33 mouse cellular contexts compared by ENCODE assay signal in genomic region chr4:125034341-125034740, GRCm38 (mm10). TPM values are rescaled to one million over a fixed set of nuclear protein-coding genes. Genes with fewer than 3 reads are reported as not detected.
DNase-seq lines count a peak whose midpoint lies in the region; ATAC-seq and TF ChIP-seq lines count a peak whose summit lies in the region.
"Had no signal": no experiment of that assay in that cellular context is flagged by ENCODE, and none has a peak within 500 bp of the region (broad histone marks: within the 10 kb centered on the region; RNA-seq: fewer than 3 reads in every experiment).

No protein-coding gene starts in this region.

- no peaks in the 10 kb centered on the region for H3K9me3 ChIP-seq in liver, embryonic 12.5 days (replicated peaks)
- no peaks in the 10 kb centered on the region for H3K9me3 ChIP-seq in liver, postnatal 0 days (ENCODE audit: low read length)
- H3K9me3 ChIP-seq: embryonic facial prominence, embryonic 15.5 days; forebrain, embryonic 10.5 days; heart, embryonic 13.5 days; hindbrain, embryonic 12.5 days; limb, embryonic 12.5 days; neural tube, embryonic 13.5 days had no signal

- H3K79me2 ChIP-seq in heart, adult 2 months (replicated peaks; ENCODE audit: control insufficient read depth, insufficient read depth, low read length): 0 out of 2 replicates have a peak, but pooled peaks cover 3% of the 10 kb centered on the region

- TF ChIP-seq POLR2A in heart, adult 2 months (IDR thresholded peaks at IDR 0.05; ENCODE audit: insufficient read depth, low read depth, low read length): no peak

- H3K27ac ChIP-seq in liver, embryonic 12.5 days: 0 out of 2 replicates have a peak overlapping the region, but pooled peaks have one; percentile 30
- no peak overlapping the region for H3K27ac ChIP-seq in liver, postnatal 0 days (ENCODE audit: low read depth)
- no peak overlapping the region for H3K27ac ChIP-seq in heart, adult 2 months
- H3K27ac ChIP-seq: embryonic facial prominence, embryonic 15.5 days; forebrain, embryonic 10.5 days; heart, embryonic 13.5 days; hindbrain, embryonic 12.5 days; kidney, postnatal 0 days; limb, embryonic 12.5 days; liver, embryonic 14.5 days; macrophage; neural tube, embryonic 13.5 days had no signal

- H3K4me2 ChIP-seq in liver, embryonic 12.5 days: no peak overlapping the region
- H3K4me2 ChIP-seq in liver, postnatal 0 days (ENCODE audit: low read depth, low read length): no peak overlapping the region
- H3K4me2 ChIP-seq: embryonic facial prominence, embryonic 15.5 days; heart, embryonic 13.5 days; hindbrain, embryonic 12.5 days; limb, embryonic 12.5 days; neural tube, embryonic 13.5 days had no signal

- no peak overlapping the region for H3K4me3 ChIP-seq in liver, embryonic 12.5 days
- no peak overlapping the region for H3K4me3 ChIP-seq in liver, postnatal 0 days (ENCODE audit: low read depth, low read length)
- no peak overlapping the region for H3K4me3 ChIP-seq in heart, adult 2 months
- H3K4me3 ChIP-seq: embryonic facial prominence, embryonic 15.5 days; forebrain, embryonic 10.5 days; heart, embryonic 13.5 days; hindbrain, embryonic 12.5 days; limb, embryonic 12.5 days; myocyte; neural tube, embryonic 13.5 days had no signal

- DNase-seq in adrenal gland, postnatal 10 days: peak; percentile 26
- DNase-seq in adrenal gland, postnatal 4 days (ENCODE audit: low spot score in 2 of 2): no peak
- no peak for DNase-seq in liver, postnatal 0 days
- peak; percentile 50 for DNase-seq in gonadal fat pad, adult 2 months (ENCODE audit: low read depth)
- peak; percentile 9 to 38 for DNase-seq in lung, postnatal 4 days
- DNase-seq in heart, adult 2 months: no peak
- no peak for DNase-seq in left cerebral cortex, adult 18-20 months (ENCODE audit: low spot score in 2 of 2)
- DNase-seq: cerebellum, adult 11 months; cerebellum, postnatal 10 days; gastrocnemius, postnatal 10 days; heart, adult 11 months; kidney, adult 18-20 months; layer of hippocampus, postnatal 36 days; right cerebral cortex, postnatal 4 days; thymus, postnatal 14 days had no signal

- intact Hi-C loops in heart, adult 2 months (cut with DNase I): no loop called here

- H3K9ac ChIP-seq in liver, embryonic 12.5 days: no peak overlapping the region
- H3K9ac ChIP-seq in liver, postnatal 0 days (replicated peaks): no peak overlapping the region
- H3K9ac ChIP-seq in heart, adult 2 months (ENCODE audit: low read depth, low read length): no peak overlapping the region
- H3K9ac ChIP-seq: embryonic facial prominence, embryonic 15.5 days; heart, embryonic 13.5 days; hindbrain, embryonic 12.5 days; limb, embryonic 12.5 days; liver, embryonic 14.5 days; neural tube, embryonic 13.5 days had no signal

- H3K36me3 ChIP-seq in liver, embryonic 12.5 days: peaks cover 66% of the 10 kb centered on the region
- peaks cover 26% of the 10 kb centered on the region for H3K36me3 ChIP-seq in liver, postnatal 0 days (replicated peaks; ENCODE audit: insufficient read depth, low read length)
- no peaks in the 10 kb centered on the region for H3K36me3 ChIP-seq in heart, adult 2 months (ENCODE audit: control insufficient read depth, insufficient read depth, low read length)

- WGBS in liver, embryonic 12.5 days (ENCODE audit: insufficient replicate concordance): 86% methylated on average over 4 of the region's 4 CpGs
- WGBS in liver, postnatal 0 days (ENCODE audit: insufficient replicate concordance): 79% methylated on average over 4 of the region's 4 CpGs
- 88% methylated on average over 4 of the region's 4 CpGs for WGBS in heart, adult 2 months

- peaks cover 61% of the 10 kb centered on the region for H3K4me1 ChIP-seq in liver, embryonic 12.5 days
- H3K4me1 ChIP-seq in liver, postnatal 0 days (ENCODE audit: insufficient read depth): peaks cover 20% of the 10 kb centered on the region
- no peaks in the 10 kb centered on the region for H3K4me1 ChIP-seq in heart, adult 2 months (ENCODE audit: control insufficient read depth, insufficient read depth, low read length)

- no peak for ATAC-seq in liver, embryonic 12.5 days
- ATAC-seq in liver, postnatal 0 days: no peak
- ATAC-seq: CD4-positive, CD25-positive, alpha-beta regulatory T cell, adult 4 months; forebrain, embryonic 16.5 days; inflammation-experienced regulatory T-cells, adult 6 months; midbrain, embryonic 16.5 days; Patski had no signal

- TF ChIP-seq EP300 in liver, postnatal 0 days (IDR thresholded peaks at IDR 0.05; ENCODE audit: low read depth): no peak
- TF ChIP-seq EP300 in heart, adult 2 months (IDR thresholded peaks at IDR 0.05; ENCODE audit: insufficient read depth, low read depth, low read length): no peak

- no peak for TF ChIP-seq CTCF in liver, postnatal 0 days (IDR thresholded peaks at IDR 0.05; ENCODE audit: low read depth)
- TF ChIP-seq CTCF in heart, adult 2 months (IDR thresholded peaks at IDR 0.05): no peak

- no peaks in the 10 kb centered on the region for H3K27me3 ChIP-seq in liver, embryonic 12.5 days (replicated peaks)
- H3K27me3 ChIP-seq in liver, postnatal 0 days (ENCODE audit: insufficient read depth, low read length): no peaks in the 10 kb centered on the region
- H3K27me3 ChIP-seq in heart, adult 2 months (ENCODE audit: control insufficient read depth, insufficient read depth, low read length): no peaks in the 10 kb centered on the region
- H3K27me3 ChIP-seq: embryonic facial prominence, embryonic 15.5 days; heart, embryonic 13.5 days; hindbrain, embryonic 12.5 days; limb, embryonic 12.5 days; neural tube, embryonic 13.5 days; Patski had no signal

RNA-seq across cellular contexts. Expression of gene Gnl2, which starts 18.0 kb away (rescaled TPM):
- total RNA-seq in adrenal gland, postnatal 10 days (2021): 10 to 100 TPM; 51.9 to 55.5 TPM
- total RNA-seq in adrenal gland, postnatal 4 days (2021): 10 to 100 TPM; 79.6 to 81.6 TPM
- 69.9 and 72.5 TPM in 2 replicates for polyA plus RNA-seq in liver, embryonic 12.5 days (2016; fragmentation: Nextera tagmentation; extraction: Ambion mirVana)
- polyA plus RNA-seq in liver, postnatal 0 days (2015; fragmentation: Nextera tagmentation; extraction: Ambion mirVana): 25.8 and 26.7 TPM in 2 replicates
- 23.1 and 24.1 TPM in 2 replicates for polyA plus RNA-seq in gonadal fat pad, adult 2 months (2012; rRNA removed)
- total RNA-seq in heart, adult 2 months (2021): 10 to 100 TPM; 27.7 to 28.7 TPM
- 12.2 and 18.6 TPM in 2 replicates for polyA plus RNA-seq in heart, adult 2 months (2012; rRNA removed)
- total RNA-seq in left cerebral cortex, adult 18-20 months (2021): 10 to 100 TPM; 54.9 to 60.0 TPM

RNA-seq across cellular contexts. Expression of gene Dnali1, which starts 31.2 kb away (rescaled TPM):
- not detected for total RNA-seq in adrenal gland, postnatal 10 days (2021)
- not detected for total RNA-seq in adrenal gland, postnatal 4 days (2021)
- 0.10 TPM in 1 of 2 replicates, not detected in the other for polyA plus RNA-seq in liver, embryonic 12.5 days (2016; fragmentation: Nextera tagmentation; extraction: Ambion mirVana)
- polyA plus RNA-seq in liver, postnatal 0 days (2015; fragmentation: Nextera tagmentation; extraction: Ambion mirVana): 0.06 TPM in 1 of 2 replicates, not detected in the other
- polyA plus RNA-seq in gonadal fat pad, adult 2 months (2012; rRNA removed): 2.0 and 4.0 TPM in 2 replicates
- not detected for total RNA-seq in heart, adult 2 months (2021)
- polyA plus RNA-seq in heart, adult 2 months (2012; rRNA removed): 1.4 TPM in 1 of 2 replicates, not detected in the other
- under 1 TPM; 0.16 to 0.77 TPM for total RNA-seq in left cerebral cortex, adult 18-20 months (2021)
- total RNA-seq: adrenal gland, postnatal 36 days; gastrocnemius, postnatal 10 days; heart, postnatal 25 days had no signal
- polyA plus RNA-seq: CD4-positive, CD25-positive, alpha-beta regulatory T cell, adult 4 months; inflammation-experienced regulatory T-cells, adult 6 months; limb, embryonic 12.5 days had no signal

RNA-seq across cellular contexts. Expression of gene Snip1, which starts 32.1 kb away (rescaled TPM):
- total RNA-seq in adrenal gland, postnatal 10 days (2021): 10 to 100 TPM; 15.5 to 16.7 TPM
- 10 to 100 TPM; 21.2 to 22.2 TPM for total RNA-seq in adrenal gland, postnatal 4 days (2021)
- 21.6 and 24.8 TPM in 2 replicates for polyA plus RNA-seq in liver, embryonic 12.5 days (2016; fragmentation: Nextera tagmentation; extraction: Ambion mirVana)
- polyA plus RNA-seq in liver, postnatal 0 days (2015; fragmentation: Nextera tagmentation; extraction: Ambion mirVana): 10.7 and 10.8 TPM in 2 replicates
- 9.1 and 11.2 TPM in 2 replicates for polyA plus RNA-seq in gonadal fat pad, adult 2 months (2012; rRNA removed)
- 1 to 10 TPM; 7.4 to 7.5 TPM for total RNA-seq in heart, adult 2 months (2021)
- polyA plus RNA-seq in heart, adult 2 months (2012; rRNA removed): 4.4 and 8.2 TPM in 2 replicates
- 10 to 100 TPM; 15.1 to 16.0 TPM for total RNA-seq in left cerebral cortex, adult 18-20 months (2021)

RNA-seq across cellular contexts. Expression of gene Rspo1, which starts 48.1 kb away (rescaled TPM):
- total RNA-seq in adrenal gland, postnatal 10 days (2021): 1 to 10 TPM; 5.2 to 6.0 TPM
- 1 to 10 TPM; 6.7 to 9.7 TPM for total RNA-seq in adrenal gland, postnatal 4 days (2021)
- polyA plus RNA-seq in liver, embryonic 12.5 days (2016; fragmentation: Nextera tagmentation; extraction: Ambion mirVana): 1.2 and 1.4 TPM in 2 replicates
- 0.41 and 0.86 TPM in 2 replicates for polyA plus RNA-seq in liver, postnatal 0 days (2015; fragmentation: Nextera tagmentation; extraction: Ambion mirVana)
- polyA plus RNA-seq in gonadal fat pad, adult 2 months (2012; rRNA removed): 18.3 and 27.2 TPM in 2 replicates
- 1 to 10 TPM; 2.7 to 4.4 TPM for total RNA-seq in heart, adult 2 months (2021)
- polyA plus RNA-seq in heart, adult 2 months (2012; rRNA removed): 3.9 and 4.0 TPM in 2 replicates
- total RNA-seq in left cerebral cortex, adult 18-20 months (2021): 10 to 100 TPM; 18.9 to 24.4 TPM
- polyA plus RNA-seq: CD4-positive, CD25-positive, alpha-beta regulatory T cell, adult 4 months; inflammation-experienced regulatory T-cells, adult 6 months; macrophage; Patski had no signal

RNA-seq across cellular contexts. Expression of gene Meaf6, which starts 50.6 kb away (rescaled TPM):
- 10 to 100 TPM; 23.8 to 36.0 TPM for total RNA-seq in adrenal gland, postnatal 10 days (2021)
- 10 to 100 TPM; 43.1 to 45.4 TPM for total RNA-seq in adrenal gland, postnatal 4 days (2021)
- 31.6 and 33.0 TPM in 2 replicates for polyA plus RNA-seq in liver, embryonic 12.5 days (2016; fragmentation: Nextera tagmentation; extraction: Ambion mirVana)
- polyA plus RNA-seq in liver, postnatal 0 days (2015; fragmentation: Nextera tagmentation; extraction: Ambion mirVana): 15.2 and 16.3 TPM in 2 replicates
- 15.0 and 15.5 TPM in 2 replicates for polyA plus RNA-seq in gonadal fat pad, adult 2 months (2012; rRNA removed)
- 10 to 100 TPM; 21.2 to 21.6 TPM for total RNA-seq in heart, adult 2 months (2021)
- polyA plus RNA-seq in heart, adult 2 months (2012; rRNA removed): 15.7 and 17.6 TPM in 2 replicates
- total RNA-seq in left cerebral cortex, adult 18-20 months (2021): 100 to 1,000 TPM; 129 to 139 TPM

Comparison
In these comparisons a context has a peak if more than half of its experiments do, and no peak if none do; other contexts are left out.
1. DNase-seq: peak in adrenal gland, postnatal 10 days (single experiment), gonadal fat pad, adult 2 months (single experiment) and lung, postnatal 4 days (2 of 2); none in adrenal gland, postnatal 4 days (0 of 2), liver, postnatal 0 days (single experiment), heart, adult 2 months (0 of 2) and left cerebral cortex, adult 18-20 months (0 of 2).